Mouse (Mus musculus): ENCODE measurements around the gene Apod. TPM values are rescaled to one million over a fixed set of nuclear protein-coding genes. Genes with fewer than 3 reads are reported as not detected.

The Apod gene
- polyA plus RNA-seq, 1 experiment from 2014 or later = 0.60 TPM

Small RNA genes within 50 kb of the gene (microRNA-seq; reads per million reads assigned to microRNA genes)
- gene Gm27415 = not detected

Other genes starting within 250 kb of the Apod start
- gene Xxylt1, start 233.4 kb downstream of the Apod start, polyA plus RNA-seq (2015; fragmentation: Nextera tagmentation; extraction: Ambion mirVana) = 17.2 and 18.1 TPM in 2 replicates
- 24.6 and 27.2 TPM in 2 replicates for gene Acap2, start 113.6 kb downstream of the Apod start, polyA plus RNA-seq (2015; fragmentation: Nextera tagmentation; extraction: Ambion mirVana)
- 107 TPM in 2 replicates for gene Ppp1r2, start 39.5 kb downstream of the Apod start, polyA plus RNA-seq (2015; fragmentation: Nextera tagmentation; extraction: Ambion mirVana)
- 6.2 and 7.3 TPM in 2 replicates for gene Bdh1, start 107.5 kb upstream of the Apod start, polyA plus RNA-seq (2015; fragmentation: Nextera tagmentation; extraction: Ambion mirVana)

Measured in lung, embryonic 15.5 days (tissue).